Mouse (Mus musculus): ENCODE measurements at regions not wholly inside any gene's neighbourhood (a gene's known extent, or its start where the extent isn't known, plus 50 kb on each side); places are given as distances from the start of the nearest gene placed in this dataset.
A peak's percentile ranks its signal among the peaks of the same experiment; 100 is the strongest.

DNA sequence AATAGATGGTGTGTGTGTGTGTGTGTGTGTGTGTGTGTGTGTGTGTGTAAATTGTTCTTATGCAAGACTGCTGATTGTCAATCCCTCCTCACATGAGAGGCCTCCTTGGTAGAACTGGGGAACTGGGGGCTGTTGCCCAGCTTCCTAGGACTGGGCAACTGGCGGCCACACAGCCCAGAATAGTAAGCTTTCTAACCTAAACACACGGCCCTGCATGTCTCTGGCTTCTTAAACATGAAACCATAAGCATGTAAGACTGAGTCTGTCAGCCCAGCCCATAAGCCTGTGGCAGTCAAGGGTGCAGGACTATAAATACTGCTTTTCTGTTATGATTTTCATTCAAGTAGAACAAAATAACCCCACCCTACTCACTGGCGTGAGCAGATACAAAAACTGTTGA, 60.7 kb downstream of the Ifng start:
- no peak for DNase-seq (ENCODE audit: low spot score in 2 of 2)

DNA sequence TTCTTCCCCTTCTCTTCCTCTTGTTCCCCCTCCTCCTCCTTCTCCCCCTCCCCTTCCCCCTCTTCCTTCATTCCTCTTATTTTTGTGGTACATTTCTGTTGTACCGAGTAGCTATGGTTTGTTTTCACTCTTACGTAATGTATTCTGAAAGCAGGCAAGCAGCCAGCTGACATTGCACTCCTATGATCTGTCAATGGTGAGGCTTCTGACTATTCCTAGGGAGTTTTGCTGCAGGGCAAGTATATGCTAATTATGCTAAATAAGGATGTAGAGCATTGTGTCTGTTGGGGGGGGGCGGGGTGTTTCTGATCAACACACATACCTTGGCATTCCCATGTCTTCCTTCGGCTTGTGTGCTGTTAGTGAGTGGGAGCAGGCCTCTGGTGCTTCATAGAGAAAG, 64.0 kb downstream of the Ifng start:
- DNase-seq (ENCODE audit: low spot score in 2 of 2) = no peak

DNA sequence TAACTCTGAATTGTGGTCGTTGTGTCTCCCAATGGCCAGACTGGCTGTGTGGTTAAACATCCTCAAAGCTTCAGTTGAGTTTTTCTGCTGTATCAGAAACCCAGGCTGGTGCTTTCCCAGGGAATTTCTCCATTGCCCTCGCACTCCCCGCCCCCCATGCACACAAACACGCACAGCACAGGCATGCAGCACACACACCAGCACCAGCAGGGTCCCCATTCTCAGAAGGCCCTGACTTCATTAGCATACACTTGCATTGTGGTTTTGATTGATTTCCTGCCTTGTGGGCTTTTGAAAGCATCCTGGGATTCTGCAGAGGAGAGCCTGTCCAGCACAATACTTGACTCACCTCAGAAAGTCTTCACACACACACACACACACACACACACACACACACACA, 65.3 kb downstream of the Ifng start:
- DNase-seq (ENCODE audit: low spot score in 2 of 2) = no peak

DNA sequence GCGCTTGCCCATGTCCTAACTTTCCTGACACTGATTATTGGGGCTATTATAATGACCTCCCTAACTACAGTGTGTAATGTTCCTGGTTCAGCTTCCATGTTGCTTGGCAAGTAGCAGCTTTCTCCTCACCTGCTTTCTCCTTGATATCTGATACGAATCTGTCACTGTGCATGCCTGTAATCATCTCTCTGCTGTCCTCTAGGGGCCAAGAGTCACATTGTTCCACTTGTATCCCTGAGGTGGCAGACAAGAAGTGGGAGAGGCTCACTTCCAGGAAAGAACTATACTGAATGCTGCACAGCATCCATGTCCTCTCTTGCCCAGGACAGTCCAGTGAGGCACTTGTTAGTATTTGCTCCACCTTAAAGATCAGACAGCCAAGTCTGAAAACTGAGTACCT, 66.8 kb downstream of the Ifng start:
- DNase-seq (ENCODE audit: low spot score in 2 of 2) = peak; percentile 5 to 30

DNA sequence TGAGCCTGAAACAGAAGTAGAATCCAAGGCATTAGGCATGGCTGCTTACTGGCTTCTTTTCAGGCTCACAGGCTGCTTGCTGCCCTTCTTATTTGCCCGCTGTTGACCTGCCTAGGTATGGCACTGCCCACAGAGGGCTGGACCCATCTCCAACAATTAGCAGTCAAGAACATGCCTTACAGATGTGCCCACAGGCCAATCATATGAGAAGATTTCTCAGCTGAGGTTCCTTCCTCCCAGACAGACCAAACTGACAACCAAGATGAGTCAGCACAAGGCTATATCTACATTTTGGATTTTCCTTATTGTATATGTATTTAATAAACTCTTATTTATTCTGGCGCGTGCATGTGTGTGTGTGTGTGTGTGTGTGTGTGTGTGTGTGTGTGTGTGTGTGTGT, 76.0 kb downstream of the Ifng start:
- no peak for DNase-seq (ENCODE audit: low spot score in 2 of 2)

DNA sequence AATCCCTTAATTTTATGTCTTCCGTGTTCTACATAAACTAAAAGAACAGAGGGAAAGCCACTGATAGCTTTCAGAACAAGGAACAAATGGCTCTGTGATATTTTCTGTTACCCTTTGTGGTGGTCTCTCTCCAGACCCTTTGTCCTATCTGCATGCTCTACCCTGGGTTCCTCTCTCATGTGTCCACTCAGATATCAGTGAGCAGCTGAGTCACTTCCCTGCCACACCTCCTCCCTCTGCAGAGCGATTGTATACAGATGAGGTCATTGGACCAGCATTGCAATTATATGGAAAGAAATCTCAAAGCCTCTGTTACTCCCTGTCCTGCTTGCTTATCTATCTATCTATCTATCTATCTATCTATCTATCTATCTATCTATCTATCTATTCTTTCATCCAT, 77.1 kb downstream of the Ifng start:
- no peak for DNase-seq (ENCODE audit: low spot score in 2 of 2)

DNA sequence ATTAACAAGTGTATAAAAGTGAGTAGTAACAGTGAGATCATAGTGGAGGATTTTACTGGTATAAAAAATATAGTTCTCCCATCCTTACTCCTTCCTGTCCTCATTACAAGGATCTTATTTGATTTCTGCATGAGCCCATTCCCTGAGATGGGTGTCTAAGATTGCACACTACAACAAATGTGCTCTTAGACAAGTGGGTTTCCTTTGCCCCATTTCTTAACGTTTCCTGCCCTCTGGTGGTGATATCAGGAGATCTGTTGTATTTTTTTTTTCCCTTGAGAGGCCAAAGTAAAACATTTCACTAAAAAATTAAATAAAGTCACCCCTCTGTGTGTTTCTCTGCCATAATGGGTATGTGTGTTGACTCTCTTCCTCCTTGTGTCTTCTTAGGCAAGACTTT, 105.1 kb downstream of the Ifng start:
- no peak for DNase-seq (ENCODE audit: low spot score in 2 of 2)

DNA sequence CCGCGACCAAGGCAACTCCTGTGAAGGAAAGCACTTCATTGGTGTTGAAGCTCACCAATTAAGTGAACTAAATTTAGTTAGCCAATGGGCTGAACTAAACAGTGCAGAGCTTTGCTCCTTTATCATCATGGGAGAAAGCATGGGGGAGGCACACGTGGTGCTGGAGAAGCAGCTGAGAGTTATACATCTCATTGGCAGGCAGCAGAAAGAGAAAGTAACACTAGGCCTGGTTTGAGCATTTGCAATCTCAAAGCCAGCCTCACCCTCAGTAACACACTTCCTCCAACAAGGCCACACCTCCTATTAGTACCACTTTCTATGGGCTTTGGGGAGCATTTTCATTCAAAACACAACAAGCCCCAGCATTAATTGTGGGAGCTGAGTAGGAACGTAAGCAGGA, 109.4 kb downstream of the Ifng start:
- no peak for DNase-seq (ENCODE audit: low spot score in 2 of 2)

DNA sequence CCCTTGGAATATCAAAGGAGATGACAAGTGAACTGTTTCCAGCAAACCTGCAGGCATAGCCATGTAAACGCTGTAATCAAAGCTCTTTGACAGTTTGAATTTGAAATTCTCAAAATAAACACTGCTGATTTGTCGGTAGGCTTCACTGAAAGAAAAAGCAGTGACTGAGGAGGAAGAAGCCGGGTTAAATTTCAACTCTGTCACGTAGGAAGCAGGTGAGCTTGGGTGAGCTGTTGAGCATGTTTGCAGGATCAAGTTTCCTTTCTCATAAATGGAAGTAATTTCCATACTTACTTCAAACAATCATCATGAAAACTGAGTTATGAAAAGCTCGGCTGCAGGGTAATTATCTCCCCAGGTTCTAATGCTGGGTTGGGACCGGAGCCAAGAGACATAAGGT, 118.0 kb downstream of the Ifng start:
- no peak for DNase-seq (ENCODE audit: low spot score in 2 of 2)

DNA sequence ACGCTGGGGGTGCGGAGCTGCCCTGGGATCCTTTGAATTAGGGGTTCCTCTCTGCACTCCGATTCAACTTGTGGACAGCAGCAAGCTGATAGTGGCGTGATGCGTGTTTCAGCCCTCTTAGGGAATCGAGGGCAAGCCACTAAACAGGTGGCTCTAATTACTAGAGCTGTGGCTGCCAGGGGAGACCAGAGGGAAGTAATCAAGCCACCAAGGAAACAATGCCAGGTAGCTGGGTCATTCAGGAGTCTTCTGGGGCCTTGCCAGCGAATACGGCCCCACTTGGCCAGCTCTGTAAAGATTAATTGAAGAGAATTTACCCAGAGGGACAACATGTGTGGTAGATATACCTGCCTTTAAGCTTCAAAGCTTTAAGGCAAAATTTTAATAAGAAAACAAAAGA, 123.2 kb downstream of the Ifng start:
- no peak for DNase-seq (ENCODE audit: low spot score in 2 of 2)

DNA sequence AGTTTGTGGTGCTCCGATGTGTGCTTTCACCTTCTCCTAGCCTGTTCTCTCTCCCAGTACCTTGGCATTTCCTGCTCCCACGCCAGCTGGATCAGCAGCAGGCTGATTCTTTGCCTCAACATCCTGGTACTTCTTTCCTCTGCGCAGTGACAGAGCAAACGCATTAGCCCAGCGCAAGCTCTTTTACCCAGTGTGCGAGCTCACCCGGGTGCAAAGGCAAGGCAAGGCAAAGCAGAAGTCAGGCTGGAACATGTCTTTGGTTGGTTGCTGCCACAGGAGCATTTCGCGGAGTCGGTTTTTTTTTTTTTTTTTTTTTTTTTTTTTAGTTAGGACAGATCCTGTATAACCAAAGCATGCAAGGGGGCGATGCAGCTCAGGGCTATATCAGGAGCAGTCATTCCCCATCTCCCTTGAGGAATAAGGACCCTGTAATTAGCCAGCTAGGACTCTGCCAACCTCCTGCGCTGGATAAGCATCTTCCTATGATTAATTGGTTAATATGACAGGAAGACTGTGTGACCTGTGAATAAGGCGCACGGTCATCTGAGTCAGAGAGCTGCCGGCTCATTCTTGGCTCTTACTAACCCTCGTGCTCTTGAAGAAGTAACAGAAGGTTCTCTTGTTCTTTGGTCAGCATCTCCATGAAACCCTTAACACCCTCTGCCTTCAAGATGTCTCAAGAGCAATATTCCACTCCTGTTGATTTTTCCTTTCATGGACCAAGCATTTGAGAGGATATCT, 123.9 kb downstream of the Ifng start:
- DNase-seq (ENCODE audit: low spot score in 2 of 2) = no peak

DNA sequence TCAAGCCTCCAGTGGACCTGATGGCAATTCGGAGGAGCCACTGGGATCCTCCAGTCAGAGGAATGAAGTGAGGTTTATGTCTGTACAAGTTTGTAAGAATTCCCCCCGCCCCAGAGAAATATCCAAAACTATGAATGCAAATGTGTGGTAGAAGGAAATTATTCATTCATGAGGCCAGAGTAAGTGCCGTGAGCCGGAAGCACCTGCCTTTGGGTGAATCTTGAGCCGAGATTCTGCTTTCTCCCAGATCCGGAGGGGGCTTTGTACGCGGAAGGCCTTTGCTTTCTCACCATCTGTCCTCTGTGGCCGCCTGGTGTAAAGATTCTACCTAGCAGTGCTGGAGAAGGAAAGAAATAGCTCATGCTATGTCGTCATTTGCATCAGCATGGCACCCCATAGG, 127.8 kb downstream of the Ifng start:
- DNase-seq (ENCODE audit: low spot score in 2 of 2) = no peak

DNA sequence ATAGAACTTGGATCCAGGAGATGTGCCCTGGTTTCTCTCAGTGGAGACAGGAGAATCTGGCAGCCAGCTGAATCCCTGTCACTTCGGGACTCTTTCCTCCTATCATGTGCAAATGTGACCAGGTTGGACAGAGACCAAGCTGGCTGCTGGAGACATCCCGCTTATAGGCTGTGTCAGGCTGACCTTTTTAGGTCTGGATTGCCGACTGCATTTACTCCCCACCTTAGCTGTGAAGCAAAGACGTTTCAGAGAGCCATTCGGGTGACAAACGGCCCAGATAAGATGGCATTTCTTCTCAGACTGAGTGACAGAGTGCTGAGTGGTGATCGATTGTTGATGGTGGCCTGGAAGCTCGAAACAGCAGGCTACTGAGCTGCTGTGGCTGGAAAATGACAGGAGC, 128.6 kb downstream of the Ifng start:
- no peak for DNase-seq (ENCODE audit: low spot score in 2 of 2)

DNA sequence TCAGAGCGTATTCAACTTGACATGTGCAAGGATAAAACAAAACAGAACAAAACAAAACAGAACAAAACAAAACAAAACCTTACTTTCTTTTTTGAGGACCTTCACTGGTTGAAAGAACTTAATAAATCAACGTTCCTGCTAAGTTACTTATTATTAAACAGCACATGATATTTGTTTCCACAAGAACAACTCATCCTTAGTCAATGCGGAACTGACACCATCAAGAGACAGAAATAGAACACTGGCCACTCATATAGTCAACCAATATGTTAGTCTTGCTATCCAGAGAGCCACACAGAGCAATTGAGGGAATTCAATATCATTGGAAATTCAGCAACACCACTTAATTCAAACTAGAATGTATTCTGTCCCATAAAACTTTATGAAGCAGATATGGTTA, 132.4 kb downstream of the Ifng start:
- DNase-seq (ENCODE audit: low spot score in 2 of 2) = no peak

DNA sequence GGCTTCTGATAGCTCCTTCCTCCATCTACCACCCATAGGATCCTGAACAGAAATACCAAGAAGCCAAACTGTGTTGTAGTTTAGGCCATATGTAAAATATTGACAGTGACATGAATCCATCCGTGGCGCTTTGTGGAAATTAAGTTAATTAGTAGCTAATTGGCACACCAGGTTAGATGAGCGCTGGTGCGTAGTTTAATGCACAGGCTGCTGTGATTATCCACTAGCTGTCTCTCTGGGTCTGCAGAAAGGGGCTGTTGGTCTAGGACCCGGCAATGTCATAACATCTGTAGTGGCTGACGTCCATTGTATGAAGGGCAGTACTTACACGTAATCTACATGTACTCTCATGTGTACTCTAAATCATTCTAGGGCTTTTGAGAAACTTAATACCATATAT, 134.7 kb downstream of the Ifng start:
- DNase-seq (ENCODE audit: low spot score in 2 of 2) = no peak

DNA sequence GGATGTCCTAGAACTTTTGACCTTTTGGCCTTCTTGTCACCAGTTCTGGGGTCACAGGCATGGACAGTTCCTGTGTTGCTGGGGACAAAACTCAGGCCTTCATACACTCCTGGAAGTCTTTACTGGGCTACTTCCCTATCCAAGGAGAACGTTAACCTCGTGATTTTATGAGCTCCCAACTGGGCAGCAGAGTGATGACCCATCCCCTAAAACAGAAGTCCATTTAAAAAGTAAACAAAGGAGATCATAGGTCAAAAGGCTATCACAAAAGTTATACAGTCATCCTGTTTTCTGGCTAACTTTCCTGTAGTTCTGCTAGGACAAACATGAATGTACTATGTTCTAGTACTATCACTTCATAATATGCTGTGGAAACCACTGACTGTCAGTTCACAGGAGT, 140.5 kb downstream of the Ifng start:
- DNase-seq (ENCODE audit: low spot score in 2 of 2) = no peak

DNA sequence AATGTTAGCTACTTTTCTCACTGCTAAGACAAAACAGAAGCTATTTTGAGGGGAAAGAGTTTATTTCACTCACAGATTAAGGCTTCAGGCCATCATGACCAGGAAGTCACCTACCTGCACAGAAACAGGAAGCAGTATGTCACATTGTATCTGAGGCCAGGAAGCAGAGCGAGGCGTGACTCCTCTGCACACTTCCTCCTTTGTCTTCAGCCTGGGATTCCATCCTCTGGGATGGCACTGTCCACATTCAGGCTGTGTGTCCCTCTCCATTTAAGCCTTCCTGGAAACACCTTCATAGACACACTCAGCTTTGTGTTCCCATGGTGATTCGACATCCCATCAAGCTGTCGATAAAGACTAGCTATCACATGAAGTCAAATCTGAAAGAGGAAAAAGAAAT, 145.0 kb downstream of the Ifng start:
- DNase-seq (ENCODE audit: low spot score in 2 of 2) = no peak

DNA sequence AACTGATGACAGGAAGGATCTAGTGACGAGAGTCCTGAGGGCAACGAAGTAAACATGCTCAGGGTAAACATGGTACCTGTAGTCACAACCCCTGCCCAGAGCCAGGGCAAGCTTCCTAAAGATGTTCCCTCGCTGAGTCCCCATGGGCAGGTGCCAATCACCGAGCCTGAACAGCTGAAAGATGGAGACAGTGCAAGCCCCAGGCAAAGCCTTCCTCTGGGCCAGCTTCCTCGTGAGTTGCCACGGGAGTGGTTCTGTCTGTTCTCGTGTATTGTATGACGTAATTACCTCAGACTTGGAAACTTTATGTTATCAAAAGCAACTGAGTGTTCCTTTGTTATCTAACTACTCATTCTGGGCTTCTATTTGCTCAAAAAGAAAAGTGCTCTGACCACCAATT, 147.4 kb downstream of the Ifng start:
- DNase-seq (ENCODE audit: low spot score in 2 of 2) = no peak

DNA sequence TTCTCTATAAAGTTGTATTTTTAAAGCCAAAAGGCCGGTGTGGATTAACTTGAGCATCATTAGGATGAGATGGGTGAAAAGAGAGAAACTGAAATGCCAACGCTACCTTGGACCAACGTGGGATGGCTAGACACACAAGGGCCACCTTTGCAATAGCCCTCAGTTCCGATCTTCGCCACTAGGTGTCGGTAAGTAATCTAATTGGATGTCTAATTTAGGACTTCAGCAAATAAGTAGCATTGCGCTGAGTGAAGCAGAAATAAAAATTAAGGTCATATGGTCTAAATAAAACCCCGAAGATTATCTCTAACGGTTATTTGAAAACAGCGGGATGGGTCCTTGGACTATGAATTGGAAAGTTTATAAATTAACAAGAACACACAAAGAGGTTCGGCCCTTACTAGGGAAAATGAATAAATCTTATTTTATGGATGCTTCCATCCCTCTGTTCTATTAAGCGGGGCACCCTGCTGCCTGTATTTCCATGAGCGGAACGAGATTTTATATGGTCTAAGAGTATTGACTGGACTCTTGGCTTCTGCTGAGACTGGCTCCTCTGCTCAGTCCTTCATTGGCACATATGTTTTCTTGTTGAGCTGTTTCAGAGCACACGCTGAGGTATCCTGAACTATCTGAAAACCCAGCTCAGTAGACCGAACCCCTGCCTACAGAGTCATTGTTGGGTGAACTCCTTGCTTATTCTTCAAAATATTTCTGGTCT, 152.0 kb downstream of the Ifng start:
- peak; percentile 82 to 90 for DNase-seq (ENCODE audit: low spot score in 2 of 2)

DNA sequence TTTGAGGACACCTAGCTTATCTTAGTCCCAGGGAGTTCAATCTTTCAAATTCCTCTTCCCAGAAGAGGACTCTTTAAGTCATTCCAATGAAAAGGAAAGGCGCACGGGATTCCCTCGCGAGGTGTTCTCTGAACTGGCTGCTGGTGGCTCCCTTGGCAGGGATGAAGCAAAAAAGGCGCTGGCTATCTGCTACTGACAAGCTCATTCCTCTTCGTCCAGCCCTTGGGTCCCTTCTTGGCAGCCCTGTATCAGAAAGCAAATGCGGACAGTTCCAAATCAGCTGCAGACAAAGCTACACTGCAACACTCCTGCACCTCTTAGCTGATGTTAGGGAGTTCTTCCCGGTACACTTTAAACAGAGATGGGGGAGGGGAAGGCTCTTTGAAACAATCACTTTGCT, 155.4 kb downstream of the Ifng start:
- no peak for DNase-seq (ENCODE audit: low spot score in 2 of 2)

DNA sequence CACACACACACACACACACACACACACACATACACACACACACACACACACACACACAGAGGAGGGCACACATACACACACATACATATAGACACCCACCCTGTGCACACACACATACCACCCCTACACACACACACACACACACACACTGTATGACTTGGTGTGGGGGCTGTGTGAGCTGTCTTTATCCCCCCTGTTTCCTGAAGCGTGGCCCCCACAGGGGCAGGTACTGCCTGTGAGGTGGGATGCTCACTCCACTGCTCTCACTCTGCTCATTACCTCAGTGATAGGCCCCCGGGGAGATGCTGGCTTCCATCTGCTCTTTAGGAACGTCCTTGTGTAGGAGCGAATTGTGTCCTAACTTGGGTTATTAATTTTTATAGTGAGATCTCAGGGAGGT, 157.7 kb downstream of the Ifng start:
- DNase-seq (ENCODE audit: low spot score in 2 of 2) = no peak

DNA sequence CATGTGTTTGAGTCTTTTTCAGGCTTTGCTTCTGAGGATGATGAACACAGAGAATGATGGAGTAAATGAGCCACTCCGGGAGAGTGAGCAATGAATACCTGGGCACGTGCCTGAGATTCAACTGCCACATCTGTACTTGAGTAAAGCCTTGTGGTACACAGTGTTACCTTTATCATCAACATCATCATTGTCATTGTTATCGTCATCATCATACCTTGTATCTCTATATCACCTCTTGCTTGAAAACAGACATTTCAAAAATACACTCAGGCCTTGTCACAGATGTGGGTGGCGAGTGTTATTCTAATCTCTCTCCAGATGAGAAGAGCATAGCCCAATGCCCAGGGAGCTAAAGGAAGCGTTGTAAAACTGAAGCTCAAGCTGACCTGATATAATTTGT, 158.4 kb downstream of the Ifng start:
- DNase-seq (ENCODE audit: low spot score in 2 of 2) = no peak

DNA sequence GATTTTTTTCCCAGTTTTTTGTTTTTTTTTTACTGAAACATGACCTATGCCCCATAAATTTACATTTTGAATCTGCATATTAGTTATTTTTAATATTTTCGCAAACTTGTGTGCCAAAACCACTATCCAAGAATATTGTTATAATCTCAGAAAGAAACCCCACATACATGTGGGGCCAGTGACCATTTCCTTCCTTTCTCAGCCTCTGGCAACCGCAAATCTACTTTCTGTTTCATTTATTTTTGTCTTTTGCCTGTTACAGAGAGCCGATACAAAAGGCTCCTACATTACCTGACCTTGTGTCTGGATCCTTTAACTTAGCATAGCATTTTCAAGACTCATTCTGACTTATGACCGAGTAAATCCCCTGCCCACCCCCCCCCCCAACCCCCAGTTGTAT, 158.8 kb downstream of the Ifng start:
- DNase-seq (ENCODE audit: low spot score in 2 of 2) = no peak

DNA sequence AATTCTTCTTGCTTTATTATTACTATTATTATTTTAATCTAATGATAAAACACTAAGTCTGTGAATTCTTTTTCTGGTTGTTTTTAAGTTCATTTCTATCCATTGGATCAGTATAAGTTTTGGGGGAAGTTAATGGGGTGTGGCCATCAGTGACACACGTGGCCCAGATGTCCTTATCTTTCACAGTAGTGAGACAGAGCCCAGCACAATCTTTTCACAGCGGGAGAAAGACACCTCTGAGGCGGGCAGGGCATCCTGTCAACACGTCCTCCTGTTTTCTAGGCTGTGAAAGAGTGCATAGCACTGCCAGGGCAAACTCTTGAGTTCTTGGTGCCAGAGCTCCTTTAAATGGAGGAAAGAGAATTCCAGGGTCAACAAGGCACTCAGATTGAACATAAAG, 162.1 kb downstream of the Ifng start:
- no peak for DNase-seq (ENCODE audit: low spot score in 2 of 2)
